In genomic region chr6:125690057-125690703, GRCm38 (mm10) we compare ENCODE assay signal across 8 mouse cellular contexts. TPM values are rescaled to one million over a fixed set of nuclear protein-coding genes. Genes with fewer than 3 reads are reported as not detected.
DNase-seq lines count a peak whose midpoint lies in the region; ATAC-seq and TF ChIP-seq lines count a peak whose summit lies in the region.

TSS of gene Ano2 (plus strand) at chr6:125690419.

- H3K4me3 ChIP-seq in lung, embryonic 15.5 days: peak within 1 kb of the TSS; percentile 15; the same call in 1 of the 2 replicates
- peak within 1 kb of the TSS; percentile 30 for H3K4me3 ChIP-seq in forebrain, postnatal 0 days (ENCODE audit: low read depth, low read length)
- H3K4me3 ChIP-seq in midbrain, embryonic 12.5 days: peak within 1 kb of the TSS; percentile 31

- peak within 1 kb of the TSS; percentile 48 for H3K4me2 ChIP-seq in lung, embryonic 15.5 days
- peak within 1 kb of the TSS; percentile 52 for H3K4me2 ChIP-seq in forebrain, postnatal 0 days (ENCODE audit: low read depth)
- H3K4me2 ChIP-seq in midbrain, embryonic 12.5 days (replicated peaks): peak within 1 kb of the TSS; percentile 61

- H3K27ac ChIP-seq in lung, embryonic 15.5 days: no peak within 1 kb of the TSS
- no peak within 1 kb of the TSS for H3K27ac ChIP-seq in forebrain, postnatal 0 days (ENCODE audit: low read depth, low read length)
- H3K27ac ChIP-seq in midbrain, embryonic 12.5 days (replicated peaks): no peak within 1 kb of the TSS

- TF ChIP-seq CTCF in forebrain, postnatal 0 days (IDR thresholded peaks at IDR 0.05; ENCODE audit: low read depth): no peak

- no peaks in the 10 kb centered on the region for H3K36me3 ChIP-seq in lung, embryonic 15.5 days
- H3K36me3 ChIP-seq in forebrain, postnatal 0 days (ENCODE audit: insufficient read depth): no peaks in the 10 kb centered on the region
- no peaks in the 10 kb centered on the region for H3K36me3 ChIP-seq in midbrain, embryonic 12.5 days

- WGBS in lung, embryonic 15.5 days: 2% methylated on average over 20 of the region's 20 CpGs
- WGBS in forebrain, postnatal 0 days: 2% methylated on average over 20 of the region's 20 CpGs
- 3% methylated on average over 20 of the region's 20 CpGs for WGBS in midbrain, embryonic 12.5 days

- H3K4me1 ChIP-seq in lung, embryonic 15.5 days: peaks cover 12% of the 10 kb centered on the region; the same call in 1 of the 2 replicates
- H3K4me1 ChIP-seq in forebrain, postnatal 0 days (ENCODE audit: insufficient read depth): peaks cover 7% of the 10 kb centered on the region; the same call in 1 of the 2 replicates
- peaks cover 6% of the 10 kb centered on the region; the same call in 1 of the 2 replicates for H3K4me1 ChIP-seq in midbrain, embryonic 12.5 days

- H3K9ac ChIP-seq in lung, embryonic 15.5 days: no peak within 1 kb of the TSS
- peak within 1 kb of the TSS; percentile 25; the same call in 1 of the 2 replicates for H3K9ac ChIP-seq in forebrain, postnatal 0 days
- H3K9ac ChIP-seq in midbrain, embryonic 12.5 days (replicated peaks): peak within 1 kb of the TSS; percentile 32

- DNase-seq in cerebellum, adult 11-12 months: peak; percentile 3
- DNase-seq in cerebellum, adult 11 months: no peak
- no peak for DNase-seq in lung, adult 18-20 months
- DNase-seq in forebrain, postnatal 0 days: peak; percentile 14
- DNase-seq in testis, postnatal 10 days (ENCODE audit: low spot score): no peak
- no peak for DNase-seq in spleen, postnatal 36 days (ENCODE audit: low spot score in 2 of 2)

- peaks cover 28% of the 10 kb centered on the region for H3K27me3 ChIP-seq in lung, embryonic 15.5 days
- H3K27me3 ChIP-seq in forebrain, postnatal 0 days (ENCODE audit: insufficient read depth, low read length): no peaks in the 10 kb centered on the region
- no peaks in the 10 kb centered on the region; the same call in 1 of the 2 replicates for H3K27me3 ChIP-seq in midbrain, embryonic 12.5 days

- H3K9me3 ChIP-seq in lung, embryonic 15.5 days: no peaks in the 10 kb centered on the region
- no peaks in the 10 kb centered on the region for H3K9me3 ChIP-seq in forebrain, postnatal 0 days (ENCODE audit: low read length)
- no peaks in the 10 kb centered on the region for H3K9me3 ChIP-seq in midbrain, embryonic 12.5 days

- ATAC-seq in lung, embryonic 15.5 days (ENCODE audit: borderline replicate concordance, extremely low read depth, low FRiP score, low TSS enrichment): peak; percentile 57; the same call in 1 of the 2 replicates
- ATAC-seq in forebrain, postnatal 0 days: peak; percentile 72
- ATAC-seq in midbrain, embryonic 12.5 days (ENCODE audit: low FRiP score, low read depth): peak; percentile 56

RNA-seq across cellular contexts. Expression of gene Ano2, which starts in this region (rescaled TPM):
- 0.07 TPM in 1 of 2 replicates, not detected in the other for polyA plus RNA-seq in lung, embryonic 15.5 days (2015; fragmentation: Nextera tagmentation; extraction: Ambion mirVana)
- 0.46 and 5.5 TPM in 2 replicates for total RNA-seq in forebrain, postnatal 0 days (2014; rRNA removed)
- 0.60 and 0.82 TPM in 2 replicates for polyA plus RNA-seq in forebrain, postnatal 0 days (2015; fragmentation: Nextera tagmentation; extraction: Ambion mirVana)
- 0.06 TPM in 1 of 2 replicates, not detected in the other for polyA plus RNA-seq in midbrain, embryonic 12.5 days (2016; fragmentation: Nextera tagmentation; extraction: Ambion mirVana)

Comparison
In these comparisons a context has a peak if more than half of its experiments do, and no peak if none do; other contexts are left out.
1. DNase-seq: peak in cerebellum, adult 11-12 months (single experiment) and forebrain, postnatal 0 days (single experiment); none in cerebellum, adult 11 months (single experiment), lung, adult 18-20 months (0 of 2), testis, postnatal 10 days (single experiment) and spleen, postnatal 36 days (0 of 2).
2. Peak in ATAC-seq, H3K4me3 ChIP-seq and H3K4me2 ChIP-seq in lung, embryonic 15.5 days; RNA of the gene not detected or under 1 TPM.
3. Peak in ATAC-seq, H3K4me3 ChIP-seq, H3K9ac ChIP-seq and H3K4me2 ChIP-seq in midbrain, embryonic 12.5 days; RNA of the gene not detected or under 1 TPM.
4. Peak in every context shown above with its lines, with median percentiles within 50 percentile points of each other: ATAC-seq, H3K4me2 ChIP-seq and H3K4me3 ChIP-seq.